Mouse (Mus musculus) limb, embryonic 14.5 days (tissue): ENCODE results near the gene Pla2g15. TPM values are rescaled to one million over a fixed set of nuclear protein-coding genes. Genes with fewer than 3 reads are reported as not detected.

Experiments
- ATAC-seq: fragments of 200-750 bp; cut with Nextera tagmentation; 2 replicates; pipeline ENCODE4 v1.8.0; 2017; ENCODE audit warnings: low read depth, moderate number of reproducible peaks, moderate TSS enrichment; ENCODE audit not compliant: low FRiP score
- DNase-seq: peaks from one replicate; pipeline ENCODE4 v3.0.0-alpha.2; 2015; ENCODE audit warnings: low spot score
- H3K27ac ChIP-seq: fragments of 300-500 bp; sonication (generic); replicated peaks from 2 replicates; pipeline ENCODE4 v1.5.1; 2014; ENCODE audit warnings: low read depth, mild to moderate bottlenecking, low read length, moderate library complexity, mixed read lengths
- H3K27me3 ChIP-seq: fragments of 300-500 bp; sonication (generic); 2 replicates; pipeline ENCODE4 v1.6.1; 2014; ENCODE audit warnings: low read length, mixed read lengths; ENCODE audit not compliant: control insufficient read depth, insufficient read depth
- H3K36me3 ChIP-seq: fragments of 300-500 bp; sonication (generic); 2 replicates; pipeline ENCODE4 v1.6.1; 2014; ENCODE audit warnings: mild to moderate bottlenecking, low read length, moderate library complexity, mixed read lengths; ENCODE audit not compliant: control insufficient read depth, insufficient read depth
- H3K4me1 ChIP-seq: fragments of 300-500 bp; sonication (generic); 2 replicates; pipeline ENCODE4 v1.6.1; 2014; ENCODE audit warnings: antibody characterized with exemption, low read length, mixed read lengths; ENCODE audit not compliant: control insufficient read depth, insufficient read depth
- H3K4me2 ChIP-seq: fragments of 300-500 bp; sonication (generic); replicated peaks from 2 replicates; pipeline ENCODE4 v1.6.1; 2014; ENCODE audit warnings: low read depth, mild to moderate bottlenecking, low read length, moderate library complexity; ENCODE audit not compliant: severe bottlenecking
- H3K4me3 ChIP-seq: fragments of 300-500 bp; sonication (generic); replicated peaks from 2 replicates; pipeline ENCODE4 v1.5.1; 2014; ENCODE audit warnings: low read length
- H3K9ac ChIP-seq: fragments of 300-500 bp; sonication (generic); 2 replicates; pipeline ENCODE4 v1.6.1; 2014; ENCODE audit warnings: mild to moderate bottlenecking, low read depth, low read length, moderate library complexity; ENCODE audit not compliant: severe bottlenecking
- H3K9me3 ChIP-seq: fragments of 300-500 bp; sonication (generic); 2 replicates; pipeline ENCODE4 v1.6.1; 2016; ENCODE audit warnings: low read length; ENCODE audit not compliant: control insufficient read depth
- POLR2A ChIP-seq: fragments of 200-500 bp; IDR thresholded peaks from 2 replicates; pipeline ENCODE4 v1.8.0; 2012; ENCODE audit warnings: inconsistent platforms, mild to moderate bottlenecking, moderate library complexity, borderline replicate concordance; ENCODE audit not compliant: insufficient read depth, insufficient read length; ENCODE audit errors: extremely low read depth
- WGBS: fragments of 180-500 bp; shearing (Covaris S2); extraction: QIAGEN DNeasy Blood & Tissue Kit; methylation state at CpG from one replicate; pipeline ENCODE4 v1.1.7; 2014; 5-methylcytosine and 5-hydroxymethylcytosine counted together
- polyA plus RNA-seq, 2 experiments: library from polyadenylated mRNA; depleted of rRNA in 1 of 2; stranded (reverse) in 1 of 2; unstranded in 1 of 2; fragments of >200 nt; fragmentation: Nextera tagmentation in 1 of 2; extraction: Ambion mirVana in 1 of 2; gene quantifications; 2 replicates each; pipeline versions ENCODE4 v1.2.1 to v1.2.3; 2012 to 2014

Gene Pla2g15
- polyA plus RNA-seq, 2 experiments, result 6.3 to 13.7 TPM

GRCm38 (mm10) chr8:106211421-106211820 is 61.2 kb downstream of the Pla2g15 start:
- peak overlapping the region; percentile 84 for H3K4me3 ChIP-seq
- DNase-seq (peak; percentile 8), ATAC-seq (no peak)
- peak overlapping the region; percentile 92 for H3K9ac ChIP-seq
- H3K27me3 ChIP-seq, result no peaks in the 10 kb centered on the region
- peaks cover 6% of the 10 kb centered on the region; the same call in 1 of the 2 replicates for H3K4me1 ChIP-seq
- no peaks in the 10 kb centered on the region for H3K9me3 ChIP-seq
- H3K4me2 ChIP-seq, result peak overlapping the region; percentile 58
- H3K27ac ChIP-seq, result peak overlapping the region; percentile 93
- no peak for TF ChIP-seq POLR2A
- 4% methylated on average over 13 of the region's 13 CpGs for WGBS
- H3K36me3 ChIP-seq, result peaks cover 41% of the 10 kb centered on the region

- Histone ChIP-seq H3K4me2 (no peak overlapping the region), H3K4me3 (no peak overlapping the region), H3K36me3 (peaks cover 44% of the 10 kb centered on the region), H3K9me3 (no peaks in the 10 kb centered on the region), H3K27ac (no peak overlapping the region), H3K9ac (no peak overlapping the region), H3K27me3 (no peaks in the 10 kb centered on the region), H3K4me1 (peaks cover 6% of the 10 kb centered on the region; the same call in 1 of the 2 replicates)
- 87% methylated on average over 3 of the region's 3 CpGs for WGBS
- DNase-seq (no peak), ATAC-seq (no peak)
- no peak for TF ChIP-seq POLR2A
Measured at GRCm38 (mm10) chr8:106213959-106214358, 63.8 kb downstream of the Pla2g15 start.

Other genes starting within 250 kb of the Pla2g15 start
- 57.2 and 82.7 TPM in 2 replicates for gene Pskh1, start 250.0 kb upstream of the Pla2g15 start, polyA plus RNA-seq (2012; rRNA removed)
- gene Pskh1, start 250.0 kb upstream of the Pla2g15 start, polyA plus RNA-seq (2014; fragmentation: Nextera tagmentation; extraction: Ambion mirVana), result 33.1 and 37.6 TPM in 2 replicates
- gene Ctrl, start 216.5 kb upstream of the Pla2g15 start, polyA plus RNA-seq (2012; rRNA removed), result 4.1 and 5.7 TPM in 2 replicates
- 0.88 and 1.7 TPM in 2 replicates for gene Ctrl, start 216.5 kb upstream of the Pla2g15 start, polyA plus RNA-seq (2014; fragmentation: Nextera tagmentation; extraction: Ambion mirVana)
- 31.8 and 45.8 TPM in 2 replicates for gene Psmb10, start 212.0 kb upstream of the Pla2g15 start, polyA plus RNA-seq (2012; rRNA removed)
- gene Psmb10, start 212.0 kb upstream of the Pla2g15 start, polyA plus RNA-seq (2014; fragmentation: Nextera tagmentation; extraction: Ambion mirVana), result 37.8 and 38.8 TPM in 2 replicates
- gene Lcat, start 207.0 kb upstream of the Pla2g15 start, polyA plus RNA-seq (2012; rRNA removed), result 15.9 and 18.5 TPM in 2 replicates
- 1.9 and 3.0 TPM in 2 replicates for gene Lcat, start 207.0 kb upstream of the Pla2g15 start, polyA plus RNA-seq (2014; fragmentation: Nextera tagmentation; extraction: Ambion mirVana)
- 116 and 135 TPM in 2 replicates for gene Slc12a4, start 184.3 kb upstream of the Pla2g15 start, polyA plus RNA-seq (2012; rRNA removed)
- gene Slc12a4, start 184.3 kb upstream of the Pla2g15 start, polyA plus RNA-seq (2014; fragmentation: Nextera tagmentation; extraction: Ambion mirVana), result 46.0 and 56.2 TPM in 2 replicates
- not detected in 2 replicates for gene Dpep3, start 171.0 kb upstream of the Pla2g15 start, polyA plus RNA-seq (2012; rRNA removed)
- gene Dpep3, start 171.0 kb upstream of the Pla2g15 start, polyA plus RNA-seq (2014; fragmentation: Nextera tagmentation; extraction: Ambion mirVana), result 0.11 TPM in 1 of 2 replicates, not detected in the other
- gene Dus2, start 159.1 kb upstream of the Pla2g15 start, polyA plus RNA-seq (2012; rRNA removed), result 24.4 and 25.6 TPM in 2 replicates
- gene Dus2, start 159.1 kb upstream of the Pla2g15 start, polyA plus RNA-seq (2014; fragmentation: Nextera tagmentation; extraction: Ambion mirVana), result 22.4 and 25.0 TPM in 2 replicates
- gene Dpep2nb, start 144.4 kb upstream of the Pla2g15 start, polyA plus RNA-seq (2012; rRNA removed), result 0.05 TPM in 1 of 2 replicates, not detected in the other
- 0.17 TPM in 1 of 2 replicates, not detected in the other for gene Dpep2nb, start 144.4 kb upstream of the Pla2g15 start, polyA plus RNA-seq (2014; fragmentation: Nextera tagmentation; extraction: Ambion mirVana)
- gene Ddx28, start 138.5 kb upstream of the Pla2g15 start, polyA plus RNA-seq (2012; rRNA removed), result 12.9 and 14.9 TPM in 2 replicates
- gene Ddx28, start 138.5 kb upstream of the Pla2g15 start, polyA plus RNA-seq (2014; fragmentation: Nextera tagmentation; extraction: Ambion mirVana), result 17.2 and 19.5 TPM in 2 replicates
- 27.2 and 31.6 TPM in 2 replicates for gene Nfatc3, start 91.6 kb upstream of the Pla2g15 start, polyA plus RNA-seq (2012; rRNA removed)
- gene Nfatc3, start 91.6 kb upstream of the Pla2g15 start, polyA plus RNA-seq (2014; fragmentation: Nextera tagmentation; extraction: Ambion mirVana), result 7.8 and 9.6 TPM in 2 replicates
- 29.5 and 34.3 TPM in 2 replicates for gene Esrp2, start 13.4 kb upstream of the Pla2g15 start, polyA plus RNA-seq (2012; rRNA removed)
- 38.8 and 38.9 TPM in 2 replicates for gene Esrp2, start 13.4 kb upstream of the Pla2g15 start, polyA plus RNA-seq (2014; fragmentation: Nextera tagmentation; extraction: Ambion mirVana)
- gene Slc7a6, start 18.5 kb downstream of the Pla2g15 start, polyA plus RNA-seq (2012; rRNA removed), result 42.1 and 57.6 TPM in 2 replicates
- 55.7 and 73.1 TPM in 2 replicates for gene Slc7a6, start 18.5 kb downstream of the Pla2g15 start, polyA plus RNA-seq (2014; fragmentation: Nextera tagmentation; extraction: Ambion mirVana)
- 52.4 and 58.3 TPM in 2 replicates for gene Slc7a6os, start 60.5 kb downstream of the Pla2g15 start, polyA plus RNA-seq (2012; rRNA removed)
- gene Slc7a6os, start 60.5 kb downstream of the Pla2g15 start, polyA plus RNA-seq (2014; fragmentation: Nextera tagmentation; extraction: Ambion mirVana), result 32.5 and 36.1 TPM in 2 replicates
- gene Prmt7, start 60.5 kb downstream of the Pla2g15 start, polyA plus RNA-seq (2012; rRNA removed), result 35.5 and 40.3 TPM in 2 replicates
- gene Prmt7, start 60.5 kb downstream of the Pla2g15 start, polyA plus RNA-seq (2014; fragmentation: Nextera tagmentation; extraction: Ambion mirVana), result 44.7 and 46.6 TPM in 2 replicates
- 17.5 and 22.5 TPM in 2 replicates for gene Smpd3, start 187.6 kb downstream of the Pla2g15 start, polyA plus RNA-seq (2012; rRNA removed)
- 7.4 and 11.2 TPM in 2 replicates for gene Smpd3, start 187.6 kb downstream of the Pla2g15 start, polyA plus RNA-seq (2014; fragmentation: Nextera tagmentation; extraction: Ambion mirVana)